Mouse (Mus musculus): ENCODE measurements around the gene Nr2f1.
"Not testable (repeated sequence)": the region's sequence is repeated elsewhere in the genome, so short reads cannot be mapped to it uniquely, and the experiment has no call there.

The Nr2f1 gene

DNA sequence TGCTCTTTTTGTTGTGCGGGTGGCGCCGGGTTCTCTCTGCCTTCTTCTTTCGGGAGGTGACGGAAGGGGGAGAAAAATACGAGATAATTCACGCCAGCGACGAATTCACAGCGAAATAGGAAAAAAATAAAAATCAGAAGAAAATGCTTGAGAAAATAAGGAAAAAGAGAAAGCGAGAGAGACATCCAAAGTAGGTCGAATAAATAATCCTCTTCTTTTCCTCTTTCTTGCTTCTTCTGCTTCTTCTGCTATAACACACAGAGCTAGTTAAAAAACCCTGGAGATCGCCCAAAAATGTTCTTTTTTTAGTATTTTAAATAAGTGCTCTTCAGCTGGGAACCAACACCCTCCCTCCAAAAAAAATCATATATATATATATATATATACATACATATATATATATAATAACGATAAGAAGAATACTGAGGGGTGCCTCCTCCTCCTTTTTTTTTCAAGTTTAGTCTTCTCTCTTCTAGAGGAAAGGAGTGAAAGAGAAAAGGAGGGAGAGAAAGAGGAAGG is at the start of gene Nr2f1:
TSS of gene Nr2f1 (minus strand) at position 116 of the 519 bp plus-strand sequence.
- no peak for DNase-seq

DNA sequence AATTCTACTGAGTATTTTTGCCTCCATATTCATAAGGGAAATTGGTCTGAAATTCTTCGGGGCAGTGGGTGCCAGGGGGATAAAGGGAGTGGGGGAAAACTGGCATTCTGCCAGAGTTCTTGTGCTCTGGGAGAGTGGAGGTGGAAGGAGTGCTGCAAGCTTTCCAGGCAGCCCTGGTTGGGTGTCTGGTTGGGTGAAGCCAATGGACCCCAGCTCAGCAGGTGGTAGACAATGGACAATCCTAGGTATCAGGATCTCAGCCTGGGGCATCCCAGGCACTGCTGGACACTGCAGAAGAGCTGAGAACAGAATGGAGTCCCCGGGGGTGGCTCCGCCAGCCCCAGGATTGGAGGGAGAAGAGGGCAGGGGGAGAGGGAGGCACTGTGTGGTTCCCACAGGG is 22.1 kb upstream of the Nr2f1 start:
- DNase-seq = no peak

DNA sequence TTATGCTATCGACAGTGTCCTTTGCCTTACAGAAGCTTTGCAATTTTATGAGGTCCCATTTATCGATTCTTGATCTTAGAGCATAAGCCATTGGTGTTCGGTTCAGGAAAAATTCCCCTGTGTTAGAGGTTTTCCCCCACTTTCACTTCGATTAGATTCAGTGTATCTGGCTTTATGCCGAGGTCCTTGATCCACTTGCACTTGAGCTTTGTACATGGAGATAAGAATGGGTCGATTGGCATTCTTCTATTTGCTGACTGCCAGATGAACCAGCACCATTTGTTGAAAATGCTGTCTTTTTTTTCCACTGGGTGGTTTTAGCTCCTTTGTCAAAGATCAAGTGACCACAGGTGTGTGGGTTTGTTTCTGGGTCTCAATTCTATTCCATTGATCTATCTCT is 20.7 kb upstream of the Nr2f1 start:
- not testable (repeated sequence) for DNase-seq

DNA sequence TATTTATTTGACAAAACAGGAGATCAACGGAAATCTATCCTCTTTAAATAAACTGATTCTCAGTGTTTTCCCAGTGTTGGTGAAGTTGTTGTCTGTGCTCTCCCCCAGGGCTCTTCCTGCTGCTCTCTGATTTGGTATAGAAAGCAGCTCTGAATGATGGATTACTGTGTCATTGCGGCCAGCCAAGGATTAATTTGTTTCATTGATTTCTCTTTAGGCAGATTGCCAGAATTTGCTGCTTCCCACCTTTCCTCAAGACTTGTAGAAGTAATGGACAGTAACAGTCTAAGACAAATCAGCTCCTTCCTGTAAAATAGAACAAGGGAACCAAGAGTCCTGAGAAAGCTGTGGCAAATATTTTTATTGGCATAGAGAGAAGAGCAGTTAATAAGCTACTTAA is 15.7 kb upstream of the Nr2f1 start:
- no peak for DNase-seq

DNA sequence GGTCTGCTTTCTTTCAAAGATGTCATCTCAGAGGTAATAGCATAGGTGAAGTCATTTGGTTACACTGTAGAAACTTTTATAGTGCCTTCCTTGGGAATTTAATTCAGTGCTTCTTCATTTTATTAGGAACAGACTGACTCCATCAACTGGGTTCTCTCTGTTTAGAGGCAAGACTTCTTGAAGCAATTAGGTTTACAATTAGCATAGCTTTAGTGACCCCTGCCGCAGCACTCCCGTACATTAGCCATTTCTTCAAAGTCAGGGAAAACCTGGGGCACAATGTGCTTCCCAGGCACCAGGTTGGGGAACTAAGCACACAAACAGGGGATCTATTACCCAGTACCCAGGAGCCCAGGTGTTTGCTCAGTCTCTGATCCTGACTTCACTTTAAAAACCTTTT is 13.6 kb upstream of the Nr2f1 start:
- no peak for DNase-seq

DNA sequence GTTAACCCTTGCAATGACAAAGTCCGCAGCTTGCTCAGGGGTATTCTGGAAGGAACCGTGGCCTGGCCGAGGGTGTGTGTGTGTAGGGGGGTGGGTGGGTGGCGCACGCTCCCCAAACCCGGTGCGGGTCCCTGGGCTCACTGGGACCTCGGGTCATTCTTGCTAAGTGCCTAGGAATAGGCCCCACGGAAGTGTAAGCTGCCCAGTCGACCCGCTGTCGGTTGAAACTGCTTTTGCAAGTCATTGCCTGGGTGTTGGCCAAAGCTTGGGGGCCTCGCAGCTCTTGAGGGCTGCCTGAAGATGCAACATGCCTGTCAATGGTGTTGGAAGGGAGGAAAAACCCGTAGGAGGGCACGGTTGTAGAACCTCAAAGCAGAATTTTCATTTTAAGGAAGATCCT is 12.6 kb upstream of the Nr2f1 start:
- DNase-seq = no peak

DNA sequence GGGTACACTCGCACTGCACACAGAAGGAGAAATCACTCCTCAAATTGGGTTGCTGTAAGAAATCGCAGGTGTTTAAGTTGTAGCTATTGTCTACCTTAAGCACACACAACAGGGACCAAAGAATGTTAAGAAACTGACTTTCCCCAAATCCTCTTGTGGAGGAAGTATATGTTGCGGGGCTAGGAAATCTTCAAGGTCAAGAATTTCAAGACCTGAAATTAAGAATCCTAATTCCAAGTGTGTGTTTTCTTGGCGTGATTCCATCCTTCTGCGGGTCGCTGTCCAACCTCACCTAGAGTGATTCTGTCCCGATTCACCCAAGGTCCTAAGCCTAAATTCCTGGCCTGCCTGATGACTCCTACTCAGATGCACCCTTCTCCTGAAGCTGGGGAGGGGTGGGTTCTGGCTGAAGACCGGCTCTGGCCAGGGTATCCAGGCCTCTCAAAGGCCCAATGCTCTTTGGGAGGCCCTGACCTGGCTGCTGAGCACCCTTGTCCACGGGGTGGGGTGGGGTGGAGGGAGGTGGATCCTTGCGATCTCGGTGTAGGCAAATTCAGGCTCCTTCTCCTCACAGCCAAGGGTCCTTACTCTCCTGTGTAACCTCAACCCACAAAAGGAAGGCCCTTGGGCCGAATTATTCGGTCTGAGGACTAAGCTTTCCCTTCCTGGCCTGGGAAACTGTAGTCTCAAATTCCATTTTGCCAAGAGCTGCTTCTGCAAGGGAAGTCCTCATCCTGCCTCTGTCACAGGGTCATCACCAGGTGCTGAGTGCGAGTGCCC is 11.9 kb upstream of the Nr2f1 start:
- no peak for DNase-seq

DNA sequence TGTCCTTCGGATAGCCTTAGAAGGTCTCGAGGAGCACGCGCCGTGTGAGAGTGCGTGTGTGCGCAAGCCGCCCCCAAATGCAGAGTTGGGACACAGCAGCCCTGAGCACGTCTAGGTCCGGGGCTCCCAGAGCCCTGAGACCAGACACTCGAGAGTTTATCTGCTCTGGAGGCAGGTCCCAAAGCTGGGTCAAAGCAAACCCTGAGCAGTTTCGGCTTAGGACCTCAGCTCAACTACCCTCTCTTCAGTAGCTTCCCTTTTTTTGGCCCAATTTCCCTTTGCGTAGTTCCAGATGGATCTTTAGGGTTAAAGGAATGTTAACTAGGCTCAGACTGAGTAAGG is 11.2 kb upstream of the Nr2f1 start:
- no peak for DNase-seq

DNA sequence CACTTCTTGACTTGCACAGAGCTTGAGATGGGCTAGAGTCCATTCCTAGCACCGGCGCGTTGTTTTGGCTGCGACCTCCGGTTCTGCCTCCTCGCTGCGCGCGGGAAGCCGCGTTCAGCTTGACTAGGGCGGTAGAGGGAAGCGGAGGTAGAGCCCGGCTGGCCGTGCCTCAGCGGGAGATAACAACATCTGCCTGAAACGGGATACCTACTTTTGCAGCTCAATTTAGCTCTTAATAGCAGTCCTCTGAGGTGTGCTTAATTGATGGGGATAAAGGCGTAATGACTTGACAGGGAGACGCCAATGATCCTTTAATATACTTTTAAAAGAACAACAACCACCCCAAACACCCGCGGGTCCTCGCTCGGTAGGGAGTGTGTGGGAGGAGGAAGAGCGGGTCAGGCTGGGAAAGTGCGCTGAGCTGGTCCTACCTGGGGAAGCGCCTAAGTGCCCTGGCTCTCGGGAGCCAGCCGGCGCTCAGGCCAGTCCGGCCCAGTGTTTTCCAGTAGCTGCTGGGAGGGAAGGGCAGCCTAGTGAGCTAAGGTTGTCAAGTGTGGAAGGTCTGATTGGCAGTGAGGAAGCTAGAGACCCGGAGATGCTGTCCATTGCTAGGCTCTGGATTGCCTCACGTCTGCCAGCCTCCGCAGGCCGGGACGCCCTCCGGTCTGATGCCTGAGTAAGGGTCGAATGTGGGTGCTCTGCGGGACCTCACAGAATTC is 10.6 kb upstream of the Nr2f1 start:
- DNase-seq = no peak

DNA sequence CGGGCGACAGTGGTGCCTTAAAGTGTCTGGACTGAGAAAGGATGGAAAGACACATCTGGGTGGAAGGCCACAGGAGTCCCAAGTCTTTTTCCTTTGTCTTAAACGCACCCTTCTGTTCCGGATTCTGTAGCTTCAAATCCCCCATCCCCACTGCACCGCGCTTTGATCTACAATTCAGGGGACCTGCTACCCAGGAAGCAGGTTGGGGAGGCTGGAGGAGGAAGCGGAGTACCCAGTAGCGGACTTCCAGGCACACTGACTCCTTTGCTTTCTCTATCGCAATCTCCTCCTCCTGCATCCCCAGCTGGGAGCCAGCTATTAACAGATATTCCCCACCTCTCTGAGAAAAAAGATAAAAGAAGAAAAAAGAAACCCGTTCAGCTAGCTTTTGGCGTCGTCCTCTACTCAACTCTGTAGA is 10.1 kb upstream of the Nr2f1 start:
- DNase-seq = no peak

DNA sequence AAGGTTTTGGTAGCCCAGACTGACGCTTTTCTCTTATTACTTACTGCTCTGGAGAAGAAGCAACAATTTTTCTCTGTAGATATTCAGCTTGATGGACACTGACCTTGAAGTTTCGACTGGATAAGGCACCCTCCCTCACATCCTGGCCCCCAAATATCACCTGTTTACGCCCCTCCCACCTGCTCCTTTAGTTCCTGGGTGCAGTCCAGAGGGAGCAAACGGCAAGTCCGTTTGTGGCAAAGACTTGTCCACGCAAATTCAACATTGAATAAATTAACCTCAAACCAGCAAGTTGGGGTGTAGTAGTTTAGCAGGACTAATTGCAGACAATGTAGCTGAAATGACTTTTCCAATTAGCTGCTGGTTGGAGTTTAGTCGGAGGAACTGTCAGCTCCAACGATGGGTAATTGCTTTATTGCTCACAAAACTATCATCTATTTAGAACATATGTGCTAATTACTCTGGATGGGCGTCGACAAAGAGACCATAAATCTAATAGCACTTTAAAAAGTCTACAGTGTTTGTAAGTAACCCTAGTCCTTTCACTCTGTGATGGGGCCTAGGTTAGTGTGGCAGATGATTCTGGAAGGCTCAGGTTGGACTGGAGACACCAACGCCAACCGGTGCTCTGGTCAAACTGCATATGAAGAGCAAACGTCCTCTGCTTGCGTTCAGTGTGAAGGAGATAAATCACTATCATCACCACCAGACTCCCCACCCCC is 9.3 kb upstream of the Nr2f1 start:
- no peak for DNase-seq

DNA sequence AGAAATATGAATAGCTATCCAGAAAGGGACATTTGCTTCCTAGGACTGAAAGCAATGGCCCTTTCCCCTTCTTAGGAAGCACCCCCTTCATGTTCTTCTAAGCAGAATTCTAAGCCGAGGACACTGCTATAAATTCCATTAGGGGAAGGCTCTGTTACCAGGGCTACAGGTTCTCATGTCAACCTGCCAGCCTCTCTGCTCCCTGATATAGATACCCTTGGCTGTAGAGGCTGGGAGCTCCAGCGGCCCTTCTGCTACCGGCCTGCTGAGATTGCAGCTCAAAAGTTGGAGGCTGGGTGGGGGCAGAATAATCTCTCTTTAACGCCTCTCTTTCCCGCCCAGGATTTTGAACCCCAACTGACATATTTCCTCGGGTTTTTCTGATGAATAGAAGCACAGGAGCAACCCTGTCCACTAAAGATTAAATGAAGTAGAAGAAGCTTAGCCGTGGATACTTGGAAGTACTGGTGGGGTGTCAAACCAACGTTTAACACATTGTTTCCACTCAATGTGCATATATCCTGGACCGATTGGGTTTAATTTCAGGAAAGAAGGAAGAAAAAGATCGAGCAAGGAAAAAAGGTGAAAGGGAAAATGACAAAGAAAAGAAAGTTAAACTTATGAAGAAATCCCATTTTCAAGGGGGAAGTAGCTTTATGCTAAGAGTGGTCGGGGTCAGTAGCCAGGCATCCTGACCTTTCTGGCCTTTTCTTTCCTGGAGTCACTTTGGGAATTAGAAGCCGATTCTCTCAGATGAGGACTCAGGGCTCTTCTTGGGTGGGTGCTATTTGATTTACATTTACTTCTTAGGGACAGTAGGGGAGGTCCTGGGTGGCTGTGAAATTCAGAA is 8.5 kb upstream of the Nr2f1 start:
- DNase-seq = no peak

DNA sequence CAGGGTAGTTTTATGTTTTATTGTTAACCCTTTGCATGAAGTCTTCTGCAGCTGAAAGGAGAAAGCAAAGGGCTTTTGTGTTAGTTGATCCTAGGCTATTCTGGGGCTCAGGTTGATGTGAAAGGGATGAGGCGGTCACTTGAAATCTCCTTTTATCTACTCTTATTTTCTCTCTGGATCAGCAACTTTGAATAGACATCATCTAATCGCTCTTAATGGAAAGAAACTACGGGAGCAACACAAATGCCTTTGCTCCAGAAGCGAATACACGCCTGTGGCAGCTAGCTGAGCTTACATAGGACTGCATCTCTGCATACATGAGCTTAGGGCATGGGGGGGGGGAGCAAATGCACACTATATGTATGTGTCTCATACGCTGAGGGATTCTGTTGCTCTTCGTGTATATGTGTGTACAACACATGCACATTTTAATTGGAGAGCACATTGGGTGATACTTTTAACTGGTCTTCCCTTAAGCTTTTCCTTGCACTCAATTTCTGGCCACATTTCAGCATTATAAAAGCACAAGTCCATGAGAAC is 7.4 kb upstream of the Nr2f1 start:
- no peak for DNase-seq

DNA sequence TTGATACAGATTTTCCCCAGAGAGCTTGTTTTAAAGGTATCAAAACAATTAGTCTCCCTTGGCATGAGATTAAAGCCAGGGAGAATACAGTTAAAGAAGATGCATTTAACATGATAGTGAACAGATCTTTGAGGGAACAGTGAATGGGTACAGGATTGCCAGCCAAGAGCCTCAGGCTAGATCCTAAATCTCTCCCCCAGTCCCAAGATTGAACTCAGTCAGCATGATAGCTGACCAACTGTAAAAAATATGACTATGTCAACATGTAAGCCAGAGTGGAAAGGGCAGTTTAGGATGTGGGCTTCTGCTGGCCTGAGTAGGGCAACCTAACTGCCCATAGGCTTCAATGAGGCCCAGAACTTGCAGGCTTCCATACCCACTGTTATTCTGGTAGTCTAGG is 5.9 kb upstream of the Nr2f1 start:
- no peak for DNase-seq

DNA sequence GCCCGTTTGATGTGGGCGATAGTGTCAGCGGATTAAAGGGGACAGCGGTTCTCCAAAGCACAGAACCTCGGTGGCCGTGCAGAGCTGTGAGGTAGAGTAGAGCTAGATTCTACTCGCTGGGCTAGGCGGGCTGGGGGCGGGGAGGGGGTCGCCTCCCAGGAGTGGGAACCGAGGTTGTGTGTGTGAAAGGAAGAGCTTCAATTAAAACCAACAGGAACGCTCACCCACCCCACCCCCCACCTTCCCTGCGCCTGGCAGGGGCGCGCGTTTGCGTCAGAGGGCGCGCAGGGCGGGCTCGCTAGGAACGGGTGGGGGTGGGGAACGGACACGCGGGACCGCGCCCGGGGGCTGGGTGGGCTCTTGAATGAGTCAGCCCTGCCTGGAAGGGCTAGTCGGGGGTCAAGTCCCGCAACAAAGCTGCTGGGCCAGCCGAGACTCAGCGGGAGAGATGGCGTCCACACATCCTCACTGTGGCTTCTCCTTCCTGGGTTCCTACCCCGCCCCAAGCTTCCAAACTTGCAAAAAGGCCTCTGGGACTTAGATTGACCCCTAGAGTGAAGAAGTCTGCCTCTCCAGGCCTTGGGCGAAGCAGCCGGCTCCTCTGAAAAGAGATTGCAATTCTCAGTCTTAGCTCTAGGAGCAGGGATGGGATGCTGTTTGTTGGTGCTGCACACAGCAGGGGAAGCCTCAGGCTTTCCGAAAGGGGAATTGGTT is 3.9 kb upstream of the Nr2f1 start:
- no peak for DNase-seq

DNA sequence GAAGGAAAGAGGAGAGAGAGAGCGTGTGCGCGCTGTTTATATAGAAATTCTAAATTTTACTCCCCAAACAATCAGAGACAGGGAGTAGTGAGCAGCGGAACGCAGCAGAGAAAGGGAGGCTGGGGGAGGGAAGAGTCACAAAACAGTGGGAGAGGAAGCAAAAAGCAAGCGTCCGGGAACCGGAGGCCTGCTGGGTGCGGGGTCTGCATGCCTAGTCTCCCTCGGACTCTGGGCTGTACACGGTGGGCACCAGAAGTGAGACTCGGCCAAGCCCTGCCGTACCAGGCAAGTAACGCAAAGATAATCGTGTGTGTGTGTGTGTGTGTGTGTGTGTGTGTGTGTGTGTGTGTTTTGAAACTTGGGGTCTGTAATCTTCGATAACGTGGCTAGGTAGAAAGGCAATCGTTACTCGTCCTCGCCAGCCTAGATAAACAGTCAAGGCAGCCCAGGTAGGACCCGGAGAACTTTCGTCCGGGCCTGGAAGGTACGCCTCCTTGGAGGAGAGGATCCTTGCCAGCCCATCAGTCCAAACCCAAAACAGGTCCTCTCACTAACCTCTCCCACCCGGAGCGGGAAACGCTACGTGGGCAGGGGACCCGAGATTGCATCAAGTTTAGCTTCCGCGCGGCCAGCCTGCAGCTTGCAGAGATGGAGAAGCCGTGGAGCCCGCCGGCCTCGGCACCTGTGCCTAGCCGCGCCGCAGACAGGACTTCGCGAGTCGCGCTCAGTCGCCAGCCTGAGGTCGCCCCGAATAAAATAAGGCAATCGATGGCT is 3.2 kb upstream of the Nr2f1 start:
- no peak for DNase-seq

DNA sequence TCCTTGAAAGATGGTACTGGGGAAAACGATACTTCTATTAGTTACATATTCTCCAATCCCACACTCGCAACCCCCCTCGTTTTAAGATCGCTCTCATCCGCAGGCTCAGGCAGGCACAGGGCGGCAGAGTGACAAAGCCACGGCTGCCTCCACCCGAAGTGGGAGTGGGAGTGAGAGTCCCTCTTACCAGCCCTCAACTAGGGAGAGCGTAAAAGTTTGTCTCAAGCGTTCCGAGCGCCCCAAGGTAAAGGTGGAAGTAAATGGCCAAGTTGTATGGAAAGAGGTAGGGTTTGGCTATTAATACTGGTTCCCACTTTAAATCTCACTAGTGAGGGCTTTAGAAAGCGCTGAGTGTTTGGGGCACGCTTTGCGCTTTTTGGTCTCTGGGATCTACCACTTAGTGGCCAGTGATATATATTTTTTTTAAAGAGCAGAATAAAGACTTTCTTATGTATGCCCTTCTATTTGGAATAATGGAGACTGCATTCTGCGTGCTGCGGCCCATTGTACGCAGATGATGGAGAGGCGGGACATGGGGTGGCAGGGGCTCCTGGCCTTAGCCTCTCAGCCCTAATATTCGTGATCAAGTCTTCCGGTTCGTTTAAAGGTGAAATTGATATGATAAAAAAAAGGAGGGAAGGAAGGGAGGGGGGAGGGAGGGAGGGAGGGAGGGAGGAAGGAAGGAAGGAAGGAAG is 2.5 kb upstream of the Nr2f1 start:
- no peak for DNase-seq

DNA sequence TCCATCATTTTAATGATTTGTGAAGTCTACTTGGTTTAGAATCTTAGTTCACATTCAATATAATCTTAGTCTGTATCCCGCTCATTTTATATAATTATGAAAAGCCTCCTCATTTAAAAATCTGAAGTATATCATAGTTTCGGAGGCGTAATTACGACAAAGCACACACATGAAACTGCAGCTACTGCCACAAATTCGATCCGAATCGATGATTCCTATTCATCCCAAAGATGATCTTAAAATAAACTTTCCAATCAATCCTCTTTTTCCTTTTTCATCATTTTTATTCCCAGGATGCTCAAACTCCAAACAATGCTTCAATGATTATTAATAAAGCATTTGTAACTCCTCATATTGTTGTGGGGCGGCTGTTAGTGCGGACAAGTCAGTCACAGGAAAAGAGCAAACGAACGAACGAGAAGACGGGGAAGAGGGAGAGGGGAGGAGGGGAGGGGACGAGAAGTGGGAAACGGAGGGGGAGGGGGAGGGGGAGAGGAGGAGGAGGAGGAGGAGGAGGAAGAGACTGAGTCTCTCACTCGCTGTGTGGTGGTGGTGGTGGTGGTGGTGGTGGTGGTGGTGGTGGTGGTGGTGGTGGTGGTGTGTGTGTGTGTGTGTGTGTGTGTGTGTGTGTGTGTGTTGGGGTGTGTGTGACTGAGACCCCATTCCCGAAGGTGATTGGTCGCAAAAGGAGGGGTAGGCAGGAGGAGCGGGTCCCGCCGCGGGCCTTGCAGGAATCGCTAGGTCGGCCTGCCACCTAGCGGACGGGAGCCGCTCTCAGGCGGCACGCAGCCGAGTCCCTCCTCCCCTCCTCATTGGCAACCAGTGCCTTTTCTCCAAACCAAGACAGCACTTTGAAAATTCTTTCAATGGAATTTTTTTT is 1.7 kb upstream of the Nr2f1 start:
- DNase-seq = no peak

DNA sequence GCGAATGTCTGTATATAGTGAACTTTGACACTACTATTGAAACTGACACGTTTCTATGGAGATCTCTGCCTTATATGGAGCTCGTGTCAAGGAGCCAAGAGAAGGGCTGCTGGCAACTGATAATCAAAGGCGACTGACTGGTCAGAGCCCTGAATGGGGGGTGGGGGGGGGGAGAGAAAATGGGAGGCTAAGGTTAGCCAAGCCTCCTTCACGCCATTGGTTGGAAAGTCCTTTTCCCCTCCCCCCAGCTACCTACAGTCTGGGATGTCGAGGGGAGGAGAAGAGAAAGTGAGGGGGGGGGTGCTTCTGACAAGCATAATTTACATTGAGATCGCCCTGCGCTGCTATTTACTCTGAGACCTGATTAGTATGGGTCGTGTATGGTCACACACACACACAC is 850 bp upstream of the Nr2f1 start:
- DNase-seq = no peak

Data from thymus, adult 18-20 months (tissue).